Mouse (Mus musculus) C2C12 (cell line): Measurements from ENCODE around the gene Il20.

Experiments
- CTCF ChIP-seq: IDR thresholded peaks from one replicate; pipeline ENCODE4 v1.5.1; 2011; ENCODE audit not compliant: control insufficient read depth, insufficient read depth, insufficient read length
- MAX ChIP-seq: IDR thresholded peaks from one replicate; pipeline ENCODE4 v1.6.1; 2011; ENCODE audit warnings: mild to moderate bottlenecking, control low read depth
- USF1 ChIP-seq: IDR thresholded peaks from one replicate; pipeline ENCODE4 v1.6.1; 2011; ENCODE audit warnings: low read depth, mild to moderate bottlenecking, control low read depth, moderate library complexity

DNA sequence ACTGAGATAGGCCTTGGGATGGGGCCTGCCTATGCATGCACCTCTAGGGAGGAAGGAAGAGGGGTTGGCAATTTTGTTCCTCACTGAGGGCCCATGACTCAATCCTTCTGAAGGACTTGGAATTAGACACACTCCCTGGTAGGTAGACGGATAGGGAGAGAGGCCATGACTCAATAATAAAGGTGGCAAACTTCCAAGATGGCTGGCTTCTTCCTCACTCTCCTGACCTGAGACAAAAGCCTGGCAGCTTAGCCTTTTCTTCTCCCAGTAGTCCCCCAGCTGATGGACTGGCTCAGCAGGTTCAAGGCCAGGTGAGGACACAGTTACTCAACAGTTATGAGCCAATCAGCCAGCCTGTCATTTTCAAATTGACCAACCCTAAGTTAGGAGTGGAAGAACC, 18.8 kb downstream of the Il20 start:
- no peak for TF ChIP-seq CTCF
- no peak for TF ChIP-seq MAX
- TF ChIP-seq USF1, result no peak
